Mouse (Mus musculus) testis, adult 10 weeks (tissue): ENCODE data around the gene Btbd35f28. TPM values are rescaled to one million over a fixed set of nuclear protein-coding genes. Genes with fewer than 3 reads are reported as not detected.

Experiments used
- polyA plus RNA-seq: library from polyadenylated mRNA; stranded (reverse); fragments of 350-450 nt; fragmentation: Illumina TruSeq; extraction: RNeasy Lipid Tissue Mini Kit (QIAGEN cat#74804); gene quantifications from one replicate; pipeline ENCODE4 v1.2.3, GENCODE M21; 2014; ENCODE audit warnings: low read depth, low replicate concordance

Btbd35f28 gene
- 3.5 TPM for polyA plus RNA-seq

GRCm38 (mm10) chrX:4196276-4196675 lies at the start of gene Btbd35f28:
TSS of gene Btbd35f28 (plus strand) at chrX:4196576.

Other genes with a start within 250 kb of the Btbd35f28 start
- 3.6 TPM for gene Btbd35f16, start 239.6 kb upstream of the Btbd35f28 start, polyA plus RNA-seq
- 10.2 TPM for gene Btbd35f3, start 158.9 kb upstream of the Btbd35f28 start, polyA plus RNA-seq
- gene Btbd35f20, start 94.7 kb downstream of the Btbd35f28 start, polyA plus RNA-seq, result 4.6 TPM
- 5.0 TPM for gene Btbd35f17, start 174.1 kb downstream of the Btbd35f28 start, polyA plus RNA-seq